Mouse (Mus musculus): ENCODE data around the gene Ube4a. TPM values are rescaled to one million over a fixed set of nuclear protein-coding genes. Genes with fewer than 3 reads are reported as not detected.
A peak's percentile ranks its signal among the peaks of the same experiment; 100 is the strongest.

Ube4a gene
- polyA plus RNA-seq, 1 experiment: 37.4 TPM

DNA sequence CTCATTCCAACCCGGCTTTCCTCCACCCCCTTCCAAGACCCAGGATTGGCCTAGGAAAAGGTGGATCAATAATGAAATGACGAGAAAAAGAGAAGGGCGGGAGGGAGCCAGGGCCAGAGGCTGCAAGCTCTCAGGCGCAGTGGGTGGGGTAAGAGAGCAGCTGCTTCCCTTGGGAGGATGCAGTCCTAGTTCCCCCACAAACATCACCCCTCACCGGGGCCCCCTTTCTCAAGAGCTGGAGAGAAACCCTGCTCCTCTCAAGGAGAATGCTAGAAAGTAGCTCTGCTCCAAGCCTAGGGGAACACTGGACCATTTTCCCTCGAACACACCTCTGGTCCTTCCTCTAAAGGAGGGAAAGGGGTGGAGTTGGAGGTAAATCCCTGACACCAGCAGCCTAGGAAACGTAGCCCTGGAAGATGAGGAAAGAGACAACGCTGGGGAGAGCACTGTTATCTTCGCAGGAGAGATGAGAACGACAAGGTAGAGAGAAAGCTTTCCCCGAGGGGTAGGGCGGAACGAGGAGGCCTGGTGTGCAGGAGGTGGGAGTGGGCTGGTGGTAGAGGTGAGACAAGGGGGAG lies 85.6 kb downstream of the Ube4a start:
- no peaks in the 10 kb centered on the region for H3K9me3 ChIP-seq (replicated peaks; ENCODE audit: control insufficient read depth, insufficient read depth, low read length, poor library complexity, severe bottlenecking)
- H3K27ac ChIP-seq (ENCODE audit: insufficient read depth, low read length): no peak overlapping the region
- TF ChIP-seq POLR2A (IDR thresholded peaks at IDR 0.05; ENCODE audit: insufficient read depth, low read length): no peak
- H3K27me3 ChIP-seq (ENCODE audit: control insufficient read depth, insufficient read depth, low read length, poor library complexity, severe bottlenecking): no peaks in the 10 kb centered on the region
- H3K9ac ChIP-seq (ENCODE audit: low read depth, poor library complexity, severe bottlenecking): peak overlapping the region; percentile 96
- H3K4me3 ChIP-seq (ENCODE audit: low read depth, low read length): peak overlapping the region; percentile 81
- 0 out of 2 replicates have a peak, but pooled peaks cover 2% of the 10 kb centered on the region for H3K36me3 ChIP-seq (ENCODE audit: control insufficient read depth, insufficient read depth, low read length, poor library complexity, severe bottlenecking)
- peaks cover 1% of the 10 kb centered on the region for H3K4me1 ChIP-seq (ENCODE audit: control insufficient read depth, insufficient read depth, low read length)

DNA sequence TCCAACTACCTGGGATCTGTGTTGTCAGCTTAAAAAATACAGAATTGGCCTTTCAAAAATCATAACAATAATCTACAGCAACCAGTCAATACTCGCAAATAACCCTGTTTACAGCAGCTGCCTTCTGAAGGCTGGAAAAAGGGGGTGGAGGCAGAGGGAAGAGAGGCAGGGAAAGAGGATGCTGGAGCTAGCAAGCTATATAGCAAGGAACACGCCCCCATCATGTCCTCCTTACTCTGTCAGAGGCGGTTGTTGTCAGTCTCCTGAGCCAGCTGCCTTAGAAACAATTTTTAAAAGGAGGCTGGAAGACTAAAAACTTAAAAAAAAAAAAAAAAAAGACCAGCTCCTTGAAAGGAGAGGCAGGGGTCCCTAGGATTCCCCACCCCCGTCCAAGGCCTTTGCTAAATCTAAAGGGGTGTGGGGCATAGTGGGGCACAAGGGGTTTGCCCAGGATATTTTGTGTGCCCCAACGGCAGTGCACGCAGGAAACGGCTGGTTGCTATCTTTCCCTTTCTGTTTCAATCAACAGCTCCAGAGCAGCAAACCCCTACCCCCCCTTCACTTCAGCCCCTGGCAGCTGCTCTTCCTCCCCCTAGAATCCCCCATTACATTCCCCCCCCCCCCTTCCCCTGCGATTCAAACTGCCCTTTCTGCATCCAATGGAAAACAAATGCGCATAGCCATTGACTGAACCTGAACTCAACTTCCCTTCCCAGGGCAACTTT lies 86.5 kb downstream of the Ube4a start:
- peak overlapping the region; percentile 96 for H3K9ac ChIP-seq (ENCODE audit: low read depth, poor library complexity, severe bottlenecking)

DNA sequence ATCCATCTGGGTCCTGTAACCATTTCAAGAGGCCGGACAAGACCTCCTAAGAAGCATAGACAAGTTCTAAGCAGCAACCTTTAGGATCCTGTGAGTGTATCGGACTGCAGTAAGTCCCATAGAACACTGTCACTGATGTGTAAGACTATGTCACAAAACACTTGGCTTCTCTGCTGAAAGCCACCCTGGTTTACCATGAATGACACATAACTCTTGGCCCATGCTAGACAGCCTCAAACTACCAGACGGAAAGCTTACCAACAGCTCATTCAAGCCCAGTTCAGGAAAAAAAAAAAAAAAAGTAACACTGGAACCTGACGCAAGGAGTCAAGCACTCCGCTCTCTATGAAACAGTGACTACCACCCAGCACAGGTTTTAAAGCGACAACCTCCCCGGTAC lies 87.7 kb downstream of the Ube4a start:
- Histone ChIP-seq H3K4me1 (ENCODE audit: control insufficient read depth, insufficient read depth, low read length) (peaks cover 1% of the 10 kb centered on the region), H3K9ac (ENCODE audit: low read depth, poor library complexity, severe bottlenecking) (no peak overlapping the region), H3K4me3 (ENCODE audit: low read depth, low read length) (no peak overlapping the region), H3K36me3 (ENCODE audit: control insufficient read depth, insufficient read depth, low read length, poor library complexity, severe bottlenecking) (0 out of 2 replicates have a peak, but pooled peaks cover 2% of the 10 kb centered on the region), H3K9me3 (replicated peaks; ENCODE audit: control insufficient read depth, insufficient read depth, low read length, poor library complexity, severe bottlenecking) (no peaks in the 10 kb centered on the region), H3K27ac (ENCODE audit: insufficient read depth, low read length) (no peak overlapping the region), H3K27me3 (ENCODE audit: control insufficient read depth, insufficient read depth, low read length, poor library complexity, severe bottlenecking) (no peaks in the 10 kb centered on the region)
- TF ChIP-seq POLR2A (IDR thresholded peaks at IDR 0.05; ENCODE audit: insufficient read depth, low read length): no peak

More for the DNA sequence above, 86.5 kb downstream of the Ube4a start:
- H3K4me3 ChIP-seq (ENCODE audit: low read depth, low read length): peak overlapping the region; percentile 81
- TF ChIP-seq CTCF (IDR thresholded peaks at IDR 0.05; ENCODE audit: low read depth, low read length) (no peak), EP300 (IDR thresholded peaks at IDR 0.05; ENCODE audit: insufficient read depth, low read depth, low read length) (no peak), POLR2A (IDR thresholded peaks at IDR 0.05; ENCODE audit: insufficient read depth, low read length) (no peak)
- no peak overlapping the region for H3K27ac ChIP-seq (ENCODE audit: insufficient read depth, low read length)
- peaks cover 1% of the 10 kb centered on the region for H3K4me1 ChIP-seq (ENCODE audit: control insufficient read depth, insufficient read depth, low read length)
- H3K9me3 ChIP-seq (replicated peaks; ENCODE audit: control insufficient read depth, insufficient read depth, low read length, poor library complexity, severe bottlenecking): no peaks in the 10 kb centered on the region
- H3K36me3 ChIP-seq (ENCODE audit: control insufficient read depth, insufficient read depth, low read length, poor library complexity, severe bottlenecking): 0 out of 2 replicates have a peak, but pooled peaks cover 2% of the 10 kb centered on the region
- no peaks in the 10 kb centered on the region for H3K27me3 ChIP-seq (ENCODE audit: control insufficient read depth, insufficient read depth, low read length, poor library complexity, severe bottlenecking)

DNA sequence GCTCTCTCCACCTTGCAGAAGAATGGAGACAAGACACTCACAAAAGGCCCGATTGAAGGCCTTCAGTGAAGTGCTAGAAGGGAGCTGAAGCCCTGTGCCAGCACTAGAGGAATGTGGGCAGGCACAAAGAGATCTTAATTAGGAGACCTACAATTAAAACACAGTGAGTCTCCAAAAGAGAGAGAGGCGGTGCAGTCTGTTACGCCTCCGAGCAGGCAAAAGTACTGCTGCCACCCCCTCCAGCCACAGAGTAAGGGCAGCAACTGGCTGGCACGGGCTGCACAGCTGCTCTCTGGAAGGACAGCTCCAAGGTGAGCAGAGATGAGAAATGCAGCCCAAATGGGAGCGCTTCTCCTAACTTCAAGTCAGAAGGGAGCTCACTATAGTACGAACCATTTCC lies 89.9 kb downstream of the Ube4a start:
- no peak for TF ChIP-seq POLR2A (IDR thresholded peaks at IDR 0.05; ENCODE audit: insufficient read depth, low read length)
- no peak for TF ChIP-seq CTCF (IDR thresholded peaks at IDR 0.05; ENCODE audit: low read depth, low read length)
- TF ChIP-seq EP300 (IDR thresholded peaks at IDR 0.05; ENCODE audit: insufficient read depth, low read depth, low read length): no peak
- Histone ChIP-seq H3K4me3 (ENCODE audit: low read depth, low read length) (no peak overlapping the region), H3K36me3 (ENCODE audit: control insufficient read depth, insufficient read depth, low read length, poor library complexity, severe bottlenecking) (peaks cover 7% of the 10 kb centered on the region)

DNA sequence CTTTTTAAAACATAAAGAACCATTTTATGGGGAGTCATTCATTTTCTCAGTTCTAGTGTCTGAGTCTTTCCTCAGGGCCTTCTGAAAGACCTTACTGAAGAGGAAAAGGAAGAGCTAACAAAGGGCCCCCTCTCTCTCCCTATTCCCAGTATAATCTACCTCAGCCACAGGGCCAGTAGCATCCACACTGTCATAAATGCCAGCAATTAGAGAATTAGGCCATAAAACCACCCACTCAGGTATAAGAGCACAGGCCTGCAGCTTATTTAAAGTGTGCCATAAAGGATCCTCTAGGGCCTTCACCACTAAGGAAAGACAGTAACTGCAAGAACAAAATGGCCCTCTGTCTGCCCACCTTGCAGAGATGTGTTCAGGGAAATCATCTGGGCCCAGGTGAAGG lies 91.2 kb downstream of the Ube4a start:
- Histone ChIP-seq H3K9ac (ENCODE audit: low read depth, poor library complexity, severe bottlenecking) (no peak overlapping the region), H3K27ac (ENCODE audit: insufficient read depth, low read length) (no peak overlapping the region), H3K4me1 (ENCODE audit: control insufficient read depth, insufficient read depth, low read length) (peaks cover 1% of the 10 kb centered on the region), H3K4me3 (ENCODE audit: low read depth, low read length) (no peak overlapping the region), H3K36me3 (ENCODE audit: control insufficient read depth, insufficient read depth, low read length, poor library complexity, severe bottlenecking) (peaks cover 7% of the 10 kb centered on the region), H3K9me3 (replicated peaks; ENCODE audit: control insufficient read depth, insufficient read depth, low read length, poor library complexity, severe bottlenecking) (no peaks in the 10 kb centered on the region), H3K27me3 (ENCODE audit: control insufficient read depth, insufficient read depth, low read length, poor library complexity, severe bottlenecking) (no peaks in the 10 kb centered on the region)
- TF ChIP-seq EP300 (IDR thresholded peaks at IDR 0.05; ENCODE audit: insufficient read depth, low read depth, low read length): no peak
- TF ChIP-seq POLR2A (IDR thresholded peaks at IDR 0.05; ENCODE audit: insufficient read depth, low read length): no peak
- TF ChIP-seq CTCF (IDR thresholded peaks at IDR 0.05; ENCODE audit: low read depth, low read length): no peak

More for the DNA sequence above, 89.9 kb downstream of the Ube4a start:
- Histone ChIP-seq H3K9me3 (replicated peaks; ENCODE audit: control insufficient read depth, insufficient read depth, low read length, poor library complexity, severe bottlenecking) (no peaks in the 10 kb centered on the region), H3K9ac (ENCODE audit: low read depth, poor library complexity, severe bottlenecking) (no peak overlapping the region), H3K4me1 (ENCODE audit: control insufficient read depth, insufficient read depth, low read length) (peaks cover 1% of the 10 kb centered on the region), H3K27me3 (ENCODE audit: control insufficient read depth, insufficient read depth, low read length, poor library complexity, severe bottlenecking) (no peaks in the 10 kb centered on the region), H3K27ac (ENCODE audit: insufficient read depth, low read length) (no peak overlapping the region)

DNA sequence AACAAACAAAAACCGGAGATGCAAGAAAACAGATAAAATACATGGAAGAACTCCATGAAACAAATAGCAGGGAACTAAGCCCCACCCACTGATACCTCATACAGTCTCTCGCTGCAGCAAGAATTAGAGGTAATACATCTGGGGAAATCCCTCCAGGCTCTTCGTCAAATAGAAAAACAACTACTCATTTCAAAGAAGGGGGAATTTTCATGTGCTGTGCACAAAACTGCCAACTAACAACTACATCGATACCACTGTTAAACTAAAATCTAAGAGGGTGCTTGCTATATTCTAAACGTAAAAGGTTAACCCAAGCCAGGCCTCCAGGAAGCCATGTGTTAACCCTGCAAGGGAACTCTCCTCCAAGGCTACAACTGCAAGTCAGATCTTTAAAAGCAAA lies 91.7 kb downstream of the Ube4a start:
- H3K4me3 ChIP-seq (ENCODE audit: low read depth, low read length): no peak overlapping the region
- H3K9me3 ChIP-seq (replicated peaks; ENCODE audit: control insufficient read depth, insufficient read depth, low read length, poor library complexity, severe bottlenecking): no peaks in the 10 kb centered on the region
- no peak overlapping the region for H3K9ac ChIP-seq (ENCODE audit: low read depth, poor library complexity, severe bottlenecking)
- H3K27ac ChIP-seq (ENCODE audit: insufficient read depth, low read length): no peak overlapping the region
- H3K4me1 ChIP-seq (ENCODE audit: control insufficient read depth, insufficient read depth, low read length): peaks cover 1% of the 10 kb centered on the region
- no peaks in the 10 kb centered on the region for H3K27me3 ChIP-seq (ENCODE audit: control insufficient read depth, insufficient read depth, low read length, poor library complexity, severe bottlenecking)
- H3K36me3 ChIP-seq (ENCODE audit: control insufficient read depth, insufficient read depth, low read length, poor library complexity, severe bottlenecking): peaks cover 7% of the 10 kb centered on the region
- TF ChIP-seq CTCF (IDR thresholded peaks at IDR 0.05; ENCODE audit: low read depth, low read length) (no peak), EP300 (IDR thresholded peaks at IDR 0.05; ENCODE audit: insufficient read depth, low read depth, low read length) (no peak), POLR2A (IDR thresholded peaks at IDR 0.05; ENCODE audit: insufficient read depth, low read length) (no peak)

Other genes starting within 250 kb of the Ube4a start
- 19.0 and 22.3 TPM in 2 replicates for gene Phldb1, start 230.4 kb downstream of the Ube4a start, polyA plus RNA-seq (2011; ENCODE audit: insufficient read depth, insufficient read length, low read depth, missing spikeins)
- gene Arcn1, start 197.8 kb downstream of the Ube4a start, polyA plus RNA-seq (2011; ENCODE audit: insufficient read depth, insufficient read length, low read depth, missing spikeins): 259 and 291 TPM in 2 replicates
- gene Ift46, start 197.7 kb downstream of the Ube4a start, polyA plus RNA-seq (2011; ENCODE audit: insufficient read depth, insufficient read length, low read depth, missing spikeins): 329 and 336 TPM in 2 replicates
- gene Tmem25, start 166.3 kb downstream of the Ube4a start, polyA plus RNA-seq (2011; ENCODE audit: insufficient read depth, insufficient read length, low read depth, missing spikeins): 1.5 and 2.0 TPM in 2 replicates
- not detected in 2 replicates for gene Ttc36, start 162.5 kb downstream of the Ube4a start, polyA plus RNA-seq (2011; ENCODE audit: insufficient read depth, insufficient read length, low read depth, missing spikeins)
- 59.5 and 71.4 TPM in 2 replicates for gene Kmt2a, start 84.3 kb downstream of the Ube4a start, polyA plus RNA-seq (2011; ENCODE audit: insufficient read depth, insufficient read length, low read depth, missing spikeins)
- gene Atp5l, start 44.9 kb downstream of the Ube4a start, polyA plus RNA-seq (2011; ENCODE audit: insufficient read depth, insufficient read length, low read depth, missing spikeins): 166 and 170 TPM in 2 replicates
- gene Cd3g, start 14.8 kb upstream of the Ube4a start, polyA plus RNA-seq (2011; ENCODE audit: insufficient read depth, insufficient read length, low read depth, missing spikeins): not detected in 2 replicates
- gene Cd3d, start 16.2 kb upstream of the Ube4a start, polyA plus RNA-seq (2011; ENCODE audit: insufficient read depth, insufficient read length, low read depth, missing spikeins): not detected in 2 replicates
- not detected in 2 replicates for gene Cd3e, start 44.0 kb upstream of the Ube4a start, polyA plus RNA-seq (2011; ENCODE audit: insufficient read depth, insufficient read length, low read depth, missing spikeins)
- 58.9 and 64.3 TPM in 2 replicates for gene Mpzl2, start 74.2 kb upstream of the Ube4a start, polyA plus RNA-seq (2011; ENCODE audit: insufficient read depth, insufficient read length, low read depth, missing spikeins)
- gene Mpzl3, start 89.6 kb upstream of the Ube4a start, polyA plus RNA-seq (2011; ENCODE audit: insufficient read depth, insufficient read length, low read depth, missing spikeins): 6.7 and 7.3 TPM in 2 replicates
- not detected in 2 replicates for gene Jaml, start 113.6 kb upstream of the Ube4a start, polyA plus RNA-seq (2011; ENCODE audit: insufficient read depth, insufficient read length, low read depth, missing spikeins)
- 0.60 and 0.88 TPM in 2 replicates for gene Scn2b, start 152.2 kb upstream of the Ube4a start, polyA plus RNA-seq (2011; ENCODE audit: insufficient read depth, insufficient read length, low read depth, missing spikeins)
- 0.35 and 0.40 TPM in 2 replicates for gene Scn4b, start 172.8 kb upstream of the Ube4a start, polyA plus RNA-seq (2011; ENCODE audit: insufficient read depth, insufficient read length, low read depth, missing spikeins)
- not detected in 2 replicates for gene BC049352, start 216.4 kb upstream of the Ube4a start, polyA plus RNA-seq (2011; ENCODE audit: insufficient read depth, insufficient read length, low read depth, missing spikeins)
- gene Tmprss4, start 238.5 kb upstream of the Ube4a start, polyA plus RNA-seq (2011; ENCODE audit: insufficient read depth, insufficient read length, low read depth, missing spikeins): 0.52 TPM in 1 of 2 replicates, not detected in the other

All from ES-Bruce4 (cell line).